Mouse (Mus musculus) hindbrain, embryonic 13.5 days (tissue): Measurements from ENCODE around the gene Atp1a2. TPM values are rescaled to one million over a fixed set of nuclear protein-coding genes. Genes with fewer than 3 reads are reported as not detected.
"Not testable (repeated sequence)": the region's sequence is repeated elsewhere in the genome, so short reads cannot be mapped to it uniquely, and the experiment has no call there.

Experiments used
- ATAC-seq: fragments of 200-750 bp; cut with Nextera tagmentation; 2 replicates; pipeline ENCODE4 v1.8.0; 2017; ENCODE audit warnings: moderate TSS enrichment; ENCODE audit not compliant: low FRiP score
- H3K27ac ChIP-seq: fragments of 300-500 bp; sonication (generic); 2 replicates; pipeline ENCODE4 v1.5.1; 2015; ENCODE audit warnings: inconsistent platforms, mild to moderate bottlenecking, moderate library complexity
- H3K27me3 ChIP-seq: fragments of 300-500 bp; sonication (generic); 2 replicates; pipeline ENCODE4 v1.6.1; 2015; ENCODE audit warnings: mild to moderate bottlenecking, inconsistent platforms
- H3K36me3 ChIP-seq: fragments of 300-500 bp; sonication (generic); 2 replicates; pipeline ENCODE4 v1.6.1; 2015; ENCODE audit warnings: mild to moderate bottlenecking, inconsistent platforms
- H3K4me1 ChIP-seq: fragments of 300-500 bp; sonication (generic); replicated peaks from 2 replicates; pipeline ENCODE4 v1.6.1; 2015; ENCODE audit warnings: inconsistent platforms
- H3K4me2 ChIP-seq: fragments of 300-500 bp; sonication (generic); 2 replicates; pipeline ENCODE4 v1.6.1; 2015; ENCODE audit warnings: inconsistent platforms, mild to moderate bottlenecking, moderate library complexity
- H3K4me3 ChIP-seq: fragments of 300-500 bp; sonication (generic); 2 replicates; pipeline ENCODE4 v1.5.1; 2015; ENCODE audit warnings: mild to moderate bottlenecking, inconsistent platforms
- H3K9ac ChIP-seq: fragments of 300-500 bp; sonication (generic); 2 replicates; pipeline ENCODE4 v1.6.1; 2015; ENCODE audit warnings: mild to moderate bottlenecking, inconsistent platforms
- H3K9me3 ChIP-seq: fragments of 300-500 bp; sonication (generic); 2 replicates; pipeline ENCODE4 v1.6.1; 2016; ENCODE audit warnings: inconsistent platforms
- WGBS: fragments of 180-500 bp; shearing (Covaris S2); methylation state at CpG from one replicate; pipeline ENCODE4 v1.1.7; 2015; 5-methylcytosine and 5-hydroxymethylcytosine counted together
- polyA plus RNA-seq: library from polyadenylated mRNA; unstranded; fragments of >200 nt; fragmentation: Nextera tagmentation; extraction: Ambion mirVana; gene quantifications from 2 replicates; pipeline ENCODE4 v1.2.1, GENCODE M21; 2015

Gene Atp1a2
- polyA plus RNA-seq, 1 experiment from 2014 or later, result 42.3 TPM

GRCm38 (mm10) chr1:172244645-172245044, 53.2 kb downstream of the Atp1a2 start:
- WGBS, result 46% methylated on average over 23 of the region's 23 CpGs
- not testable (repeated sequence) for ATAC-seq, H3K9me3 ChIP-seq, H3K36me3 ChIP-seq, H3K9ac ChIP-seq, H3K4me3 ChIP-seq, H3K27ac ChIP-seq
- Histone ChIP-seq H3K27me3 (0 out of 2 replicates have a peak, but pooled peaks cover 12% of the 10 kb centered on the region), H3K4me1 (peaks cover 15% of the 10 kb centered on the region), H3K4me2 (peak overlapping the region; percentile 13; the same call in 1 of the 2 replicates)

DNA sequence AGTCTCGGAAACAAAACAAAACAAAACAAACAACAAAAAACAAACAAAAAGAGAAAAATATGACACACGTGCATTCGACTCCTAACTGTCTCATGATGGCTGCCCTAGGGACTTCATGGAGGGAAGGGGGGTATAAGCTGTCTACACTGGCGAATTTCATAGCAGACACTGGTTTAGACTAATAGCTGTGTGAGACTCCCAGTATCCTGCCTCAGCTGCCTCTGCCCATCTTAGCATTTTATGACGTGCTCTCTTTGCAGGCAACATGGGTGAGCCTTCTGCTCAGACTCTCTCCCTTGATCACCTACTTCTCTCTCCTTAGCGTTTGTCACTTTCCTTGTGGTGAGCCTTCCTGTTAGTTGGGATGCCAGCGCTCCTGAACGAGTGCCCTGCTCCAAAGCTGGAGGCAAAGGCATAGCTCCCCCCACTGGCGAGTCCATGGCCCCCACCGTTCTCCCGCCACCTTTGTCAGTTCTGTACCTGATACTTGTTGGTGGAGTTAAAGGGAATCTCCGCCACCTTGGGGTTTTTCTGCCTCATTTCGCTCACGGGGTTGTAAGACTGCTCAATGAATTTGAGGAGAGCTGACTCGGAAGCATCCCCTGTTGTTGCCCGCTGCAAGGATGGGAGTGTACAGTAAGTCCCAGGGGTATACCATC, 54.2 kb downstream of the Atp1a2 start:
- 0 out of 2 replicates have a peak overlapping the region, but pooled peaks have one; percentile 15 for H3K4me2 ChIP-seq
- 33% methylated on average over 16 of the region's 16 CpGs for whole genome bisulfite sequencing

GRCm38 (mm10) chr1:172242401-172242800, 55.5 kb downstream of the Atp1a2 start:
- H3K9ac ChIP-seq, result no peak overlapping the region
- no peak overlapping the region for H3K27ac ChIP-seq
- no peak overlapping the region for H3K4me3 ChIP-seq
- peak; percentile 77 for ATAC-seq
- no peaks in the 10 kb centered on the region for H3K9me3 ChIP-seq
- 0 out of 2 replicates have a peak, but pooled peaks cover 12% of the 10 kb centered on the region for H3K27me3 ChIP-seq
- no peaks in the 10 kb centered on the region for H3K36me3 ChIP-seq
- H3K4me1 ChIP-seq, result peaks cover 15% of the 10 kb centered on the region
- H3K4me2 ChIP-seq, result no peak overlapping the region
- WGBS, result 10% methylated on average over 2 of the region's 2 CpGs

More for the DNA sequence above, 54.2 kb downstream of the Atp1a2 start:
- H3K27me3 ChIP-seq, result 0 out of 2 replicates have a peak, but pooled peaks cover 12% of the 10 kb centered on the region
- H3K4me3 ChIP-seq, result no peak overlapping the region
- no peak for ATAC-seq
- no peak overlapping the region for H3K27ac ChIP-seq
- H3K9me3 ChIP-seq, result no peaks in the 10 kb centered on the region
- peaks cover 15% of the 10 kb centered on the region for H3K4me1 ChIP-seq
- H3K36me3 ChIP-seq, result no peaks in the 10 kb centered on the region
- H3K9ac ChIP-seq, result no peak overlapping the region

- Histone ChIP-seq H3K27ac (no peak overlapping the region; the same call in 1 of the 2 replicates), H3K9ac (no peak overlapping the region), H3K4me3 (no peak overlapping the region), H3K4me1 (peaks cover 15% of the 10 kb centered on the region), H3K9me3 (no peaks in the 10 kb centered on the region), H3K36me3 (no peaks in the 10 kb centered on the region), H3K27me3 (0 out of 2 replicates have a peak, but pooled peaks cover 12% of the 10 kb centered on the region), H3K4me2 (no peak overlapping the region)
- 17% methylated on average over 6 of the region's 6 CpGs for WGBS
- ATAC-seq, result no peak
These were observed 56.7 kb downstream of the Atp1a2 start for GRCm38 (mm10) chr1:172240945-172241708.

DNA sequence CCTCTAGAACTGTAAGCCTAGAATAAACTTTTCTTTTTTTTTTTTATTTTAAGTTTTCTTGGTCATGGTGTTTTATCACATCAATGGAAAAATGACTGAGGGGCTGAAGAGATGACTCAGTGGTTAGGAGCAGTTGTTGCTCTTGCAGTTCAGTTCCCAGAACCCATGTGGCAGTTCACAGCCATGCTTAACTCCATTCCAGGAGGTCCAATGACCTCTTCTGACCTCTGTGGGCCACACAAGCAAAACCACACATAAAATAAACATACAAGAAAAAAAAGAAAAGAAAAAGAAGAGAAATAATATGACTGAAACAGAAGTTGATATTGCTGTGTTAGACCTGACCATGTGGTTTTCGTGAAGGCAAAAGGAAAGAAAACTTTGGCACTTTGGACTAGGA, 68.6 kb downstream of the Atp1a2 start:
- 94% methylated on average over 1 of the region's 1 CpGs for WGBS

GRCm38 (mm10) chr1:172228209-172228608, 69.7 kb downstream of the Atp1a2 start:
- no peak overlapping the region for H3K4me3 ChIP-seq
- H3K27ac ChIP-seq, result no peak overlapping the region
- no peak overlapping the region for H3K4me2 ChIP-seq
- H3K27me3 ChIP-seq, result no peaks in the 10 kb centered on the region
- no peak for ATAC-seq
- H3K9me3 ChIP-seq, result no peaks in the 10 kb centered on the region
- no peak overlapping the region for H3K9ac ChIP-seq
- WGBS, result 85% methylated on average over 2 of the region's 2 CpGs
- no peaks in the 10 kb centered on the region for H3K36me3 ChIP-seq
- no peaks in the 10 kb centered on the region for H3K4me1 ChIP-seq

More for the DNA sequence above, 68.6 kb downstream of the Atp1a2 start:
- Histone ChIP-seq H3K27ac (no peak overlapping the region), H3K4me1 (no peaks in the 10 kb centered on the region), H3K27me3 (no peaks in the 10 kb centered on the region), H3K9ac (no peak overlapping the region), H3K36me3 (no peaks in the 10 kb centered on the region), H3K4me2 (no peak overlapping the region), H3K4me3 (no peak overlapping the region), H3K9me3 (no peaks in the 10 kb centered on the region)
- no peak for ATAC-seq

Other genes starting within 250 kb of the Atp1a2 start
- 8.1 and 9.8 TPM in 2 replicates for gene Nhlh1, start 240.5 kb downstream of the Atp1a2 start, polyA plus RNA-seq
- gene Copa, start 215.5 kb downstream of the Atp1a2 start, polyA plus RNA-seq, result 186 and 190 TPM in 2 replicates
- 118 and 128 TPM in 2 replicates for gene Ncstn, start 215.3 kb downstream of the Atp1a2 start, polyA plus RNA-seq
- gene Pex19, start 171.3 kb downstream of the Atp1a2 start, polyA plus RNA-seq, result 163 and 168 TPM in 2 replicates
- gene Dcaf8, start 150.0 kb downstream of the Atp1a2 start, polyA plus RNA-seq, result 100 and 107 TPM in 2 replicates
- 400 and 410 TPM in 2 replicates for gene Pea15a, start 91.3 kb downstream of the Atp1a2 start, polyA plus RNA-seq
- 2.3 and 2.4 TPM in 2 replicates for gene Casq1, start 78.2 kb downstream of the Atp1a2 start, polyA plus RNA-seq
- gene Atp1a4, start 39.6 kb downstream of the Atp1a2 start, polyA plus RNA-seq, result 0.06 TPM in 1 of 2 replicates, not detected in the other
- gene Igsf8, start 36.4 kb downstream of the Atp1a2 start, polyA plus RNA-seq, result 104 and 112 TPM in 2 replicates
- gene Kcnj9, start 31.3 kb upstream of the Atp1a2 start, polyA plus RNA-seq, result 2.2 and 2.5 TPM in 2 replicates
- 1.6 and 1.7 TPM in 2 replicates for gene Kcnj10, start 43.1 kb upstream of the Atp1a2 start, polyA plus RNA-seq
- 4.7 and 4.9 TPM in 2 replicates for gene Pigm, start 78.5 kb upstream of the Atp1a2 start, polyA plus RNA-seq
- 0.34 TPM in 1 of 2 replicates, not detected in the other for gene Slamf9, start 177.3 kb upstream of the Atp1a2 start, polyA plus RNA-seq
- gene Igsf9, start 183.7 kb upstream of the Atp1a2 start, polyA plus RNA-seq, result 57.4 and 62.6 TPM in 2 replicates
- gene Tagln2, start 202.0 kb upstream of the Atp1a2 start, polyA plus RNA-seq, result 67.8 and 72.3 TPM in 2 replicates
- gene Cfap45, start 222.7 kb upstream of the Atp1a2 start, polyA plus RNA-seq, result 3.7 and 5.2 TPM in 2 replicates